Mouse (Mus musculus) R1 (cell line): ENCODE results near the gene Kcnk4.

ENCODE experiments used
- DNase-seq: peaks from one replicate; pipeline ENCODE4 v3.0.0-alpha.2; 2018; ENCODE audit warnings: low read depth, low spot score

Gene Kcnk4

GRCm38 (mm10) chr19:6892512-6892911, 41.8 kb downstream of the Kcnk4 start:
- no peak for DNase-seq

GRCm38 (mm10) chr19:6877965-6878364, 56.4 kb downstream of the Kcnk4 start:
- DNase-seq = no peak

- no peak for DNase-seq
These were observed 57.5 kb downstream of the Kcnk4 start for GRCm38 (mm10) chr19:6876799-6877198.

- no peak for DNase-seq
These were observed 58.5 kb downstream of the Kcnk4 start for GRCm38 (mm10) chr19:6875834-6876233.

GRCm38 (mm10) chr19:6874257-6874656, 60.1 kb downstream of the Kcnk4 start:
- DNase-seq = no peak
